Mouse (Mus musculus) embryo, embryonic 10 days (tissue): ENCODE data around the gene Zfp263.

ENCODE experiments used
- DNase-seq: peaks from one replicate; pipeline ENCODE4 v3.0.0-alpha.2; 2015; ENCODE audit warnings: low spot score

Zfp263 gene

DNA sequence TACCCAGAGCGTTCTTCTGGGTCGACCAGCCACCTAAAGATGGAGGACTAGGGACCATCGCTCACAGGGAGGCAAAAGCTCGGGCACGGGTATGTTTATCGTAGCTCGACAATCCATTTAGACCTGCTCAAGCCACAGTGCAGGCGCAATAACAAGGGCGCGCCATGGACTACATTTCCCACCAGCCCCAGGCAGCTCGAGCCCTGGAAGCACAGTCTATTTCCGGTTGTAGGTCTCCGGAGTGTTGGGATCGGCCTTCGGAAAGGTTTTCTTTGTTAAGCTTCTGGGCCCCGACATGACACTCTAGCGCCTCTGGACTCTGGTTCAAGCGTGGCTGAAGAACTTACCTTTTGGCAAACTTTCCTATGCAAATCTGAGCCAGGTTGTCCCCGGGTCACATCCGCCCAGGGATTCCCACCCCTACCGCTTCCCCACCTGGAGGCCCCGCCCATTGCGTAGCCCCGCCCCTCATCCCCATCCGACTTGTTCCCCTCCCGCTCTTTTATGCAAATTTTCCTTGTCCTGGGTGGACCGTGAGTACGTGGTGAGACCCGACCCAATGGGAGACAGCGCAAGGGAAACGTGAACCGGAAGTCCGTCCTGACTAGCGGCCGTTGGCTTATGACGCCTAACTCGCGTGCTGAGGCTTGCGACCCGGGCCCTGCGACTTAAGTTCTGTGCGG is at the start of gene Zfp263:
Gene Zfp263 (plus strand): TSS at position 591 of the 683 bp plus-strand sequence.
- peak; percentile 99 for DNase-seq

DNA sequence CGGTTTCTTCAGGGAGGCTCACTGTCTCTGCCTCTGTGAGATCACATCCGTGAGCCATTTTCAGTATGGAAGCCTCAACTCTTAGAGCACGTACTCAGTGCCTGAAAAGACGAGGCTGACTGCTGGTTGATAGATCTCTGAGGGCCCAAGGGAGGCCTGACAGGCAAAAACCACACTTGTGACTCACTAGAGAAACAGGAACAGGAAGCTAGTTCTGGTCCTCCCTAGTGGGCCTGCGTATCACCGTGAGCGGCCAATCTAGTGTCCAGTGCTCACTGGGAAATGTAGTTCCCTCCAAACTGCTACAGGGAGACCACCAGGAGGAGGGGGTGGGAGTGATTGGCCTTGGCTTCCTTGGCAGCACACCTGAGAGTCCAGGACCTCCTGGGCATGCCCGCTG is 44.6 kb upstream of the Zfp263 start:
- DNase-seq = no peak

DNA sequence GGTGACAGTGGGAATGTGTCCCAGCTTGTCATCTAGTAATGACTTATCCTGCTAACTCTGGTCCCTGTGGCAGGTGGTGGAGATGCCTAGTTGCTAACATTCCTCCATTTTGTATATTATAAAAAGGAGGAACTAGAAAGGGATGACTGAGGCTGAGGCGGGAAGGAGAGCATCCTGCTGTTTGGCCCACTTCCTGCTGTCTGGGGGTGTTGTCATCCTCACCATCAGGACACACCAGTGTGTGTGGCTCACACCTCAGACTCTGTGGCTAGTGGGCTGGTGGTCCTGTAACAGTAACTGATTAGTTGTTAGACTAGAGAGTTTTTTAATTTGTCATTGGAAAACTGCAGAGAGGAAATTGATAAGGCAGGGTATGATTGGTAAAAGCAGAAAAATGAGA is 43.0 kb upstream of the Zfp263 start:
- DNase-seq = no peak

DNA sequence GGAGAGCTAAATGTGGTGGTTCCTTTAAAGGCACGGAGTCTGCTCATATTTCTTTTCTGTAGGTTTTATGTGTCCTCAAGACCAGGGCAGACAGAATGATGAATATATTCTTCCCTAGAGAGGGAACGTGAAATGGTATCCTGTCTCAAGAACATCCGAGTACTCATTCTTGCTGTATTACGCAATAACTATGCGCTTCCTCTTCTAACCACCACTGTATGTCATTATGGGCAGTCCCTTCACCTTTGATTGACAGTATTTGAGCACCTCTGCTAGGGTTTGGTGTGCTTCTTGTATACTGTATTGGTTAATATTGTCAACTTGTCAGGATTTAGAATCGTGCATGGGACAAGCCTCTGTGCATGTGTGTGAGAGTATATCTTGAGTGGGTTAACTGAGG is 37.2 kb upstream of the Zfp263 start:
- DNase-seq = no peak

DNA sequence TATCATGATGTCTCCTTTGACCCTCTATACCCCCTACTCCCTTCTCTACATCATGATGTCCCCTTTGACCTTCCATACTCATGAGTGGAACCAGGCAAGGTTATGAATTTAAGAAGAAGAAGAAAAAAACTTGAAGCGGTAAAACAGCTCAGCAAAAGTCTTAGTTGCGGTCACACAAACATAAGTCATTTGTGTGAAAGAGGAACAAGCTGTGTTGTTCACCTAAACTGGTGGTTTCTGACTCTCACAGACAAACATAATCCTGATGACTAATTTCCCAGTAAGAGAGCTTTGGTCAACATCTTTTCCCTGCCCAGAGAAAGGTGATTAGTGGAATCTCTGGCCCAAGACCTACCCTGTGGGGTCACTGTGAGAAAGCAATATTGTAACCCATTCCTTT is 29.2 kb upstream of the Zfp263 start:
- DNase-seq = no peak

DNA sequence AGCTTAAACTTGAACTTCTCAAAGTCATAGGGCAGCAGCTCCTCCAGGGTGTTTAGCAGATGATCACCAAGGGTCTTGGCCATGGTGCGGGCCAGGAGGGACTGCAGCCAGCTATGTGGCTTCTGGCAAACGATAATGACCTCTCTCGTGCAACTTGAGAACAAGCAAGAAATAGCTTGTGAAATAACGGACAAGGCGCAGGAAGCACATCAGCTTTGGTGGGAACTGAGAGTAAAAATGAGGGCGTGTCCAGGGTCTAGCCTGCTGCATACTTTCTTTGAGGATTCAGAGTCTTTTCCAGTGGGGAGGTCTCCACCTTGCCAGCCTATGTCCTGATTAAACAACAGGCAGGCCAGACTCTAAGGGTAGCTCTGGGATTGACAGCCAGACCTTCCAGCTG is 25.9 kb upstream of the Zfp263 start, which contains the start of gene Mefv:
Gene Mefv (minus strand): TSS at position 118 of the 400 bp plus-strand sequence.
- no peak for DNase-seq

DNA sequence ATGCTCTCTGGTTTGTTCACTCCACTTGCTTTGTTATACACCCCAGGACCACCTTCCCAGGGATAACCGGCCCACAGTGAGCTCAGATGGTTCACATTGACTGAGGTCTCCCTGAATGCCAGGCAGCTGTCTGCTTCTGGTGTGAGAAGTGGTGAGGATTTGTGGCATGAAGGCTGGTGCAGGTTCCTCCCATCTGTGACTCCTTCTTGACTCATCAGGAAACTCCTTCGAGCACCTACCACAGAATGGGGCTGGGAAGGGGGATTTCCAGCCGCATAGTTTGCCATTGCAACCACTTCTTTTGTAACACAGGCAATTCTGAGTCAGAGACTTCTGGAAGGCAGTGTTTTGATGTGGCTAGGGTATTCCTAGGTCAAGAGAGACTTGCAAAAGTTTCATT is 20.7 kb upstream of the Zfp263 start:
- DNase-seq = no peak

DNA sequence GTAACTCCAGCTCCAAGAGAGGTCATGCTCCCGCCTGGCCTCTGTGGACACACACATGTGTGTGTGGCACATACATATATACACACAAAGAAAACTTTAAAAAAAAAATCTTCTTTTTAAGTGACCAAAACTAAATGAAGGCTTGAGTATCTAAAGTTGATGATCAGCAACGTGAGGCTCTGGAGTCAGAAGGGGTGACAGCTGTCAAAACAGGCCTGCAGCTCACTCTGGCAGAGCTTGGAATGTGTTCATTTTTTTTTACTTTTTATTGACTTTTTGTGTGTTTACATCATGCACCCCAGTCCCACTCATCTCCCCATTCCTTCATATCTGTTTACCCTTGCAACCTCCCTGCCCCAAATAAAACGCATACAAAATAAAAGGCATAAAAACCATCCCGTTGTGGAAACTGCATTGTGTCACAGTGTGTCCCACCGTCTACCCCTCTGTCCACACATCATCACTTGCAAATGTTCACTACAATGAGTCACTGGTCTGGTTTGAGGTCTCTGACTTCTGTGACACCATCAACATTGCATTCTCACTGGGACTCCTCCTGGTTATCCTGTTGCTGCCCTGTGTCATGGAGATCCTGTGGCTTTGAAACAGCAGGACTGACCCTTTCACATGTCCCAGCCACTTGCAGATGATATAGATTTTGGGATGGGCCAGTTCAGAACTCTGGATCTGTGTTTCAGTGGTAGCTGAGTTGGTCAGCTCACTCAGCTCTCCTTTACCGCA is 15.7 kb upstream of the Zfp263 start:
- no peak for DNase-seq

DNA sequence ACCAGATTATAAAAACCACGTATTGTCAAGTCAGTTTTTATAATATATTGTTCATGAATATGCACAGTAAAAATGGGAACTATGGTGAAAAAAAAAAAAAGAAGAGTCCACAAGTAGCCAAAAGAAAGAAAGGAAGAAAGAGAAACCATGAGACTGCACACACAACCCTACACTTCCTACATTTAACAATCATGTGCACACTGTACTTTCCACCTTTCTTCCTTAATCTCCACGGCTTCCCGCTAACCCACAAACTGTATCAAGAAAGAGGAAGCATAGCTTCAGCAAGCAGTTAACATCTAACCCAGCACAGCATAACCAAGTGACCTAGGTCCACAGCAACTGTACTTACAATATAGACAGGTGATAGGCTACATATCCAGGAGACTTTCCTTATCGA is 11.3 kb upstream of the Zfp263 start:
- no peak for DNase-seq

DNA sequence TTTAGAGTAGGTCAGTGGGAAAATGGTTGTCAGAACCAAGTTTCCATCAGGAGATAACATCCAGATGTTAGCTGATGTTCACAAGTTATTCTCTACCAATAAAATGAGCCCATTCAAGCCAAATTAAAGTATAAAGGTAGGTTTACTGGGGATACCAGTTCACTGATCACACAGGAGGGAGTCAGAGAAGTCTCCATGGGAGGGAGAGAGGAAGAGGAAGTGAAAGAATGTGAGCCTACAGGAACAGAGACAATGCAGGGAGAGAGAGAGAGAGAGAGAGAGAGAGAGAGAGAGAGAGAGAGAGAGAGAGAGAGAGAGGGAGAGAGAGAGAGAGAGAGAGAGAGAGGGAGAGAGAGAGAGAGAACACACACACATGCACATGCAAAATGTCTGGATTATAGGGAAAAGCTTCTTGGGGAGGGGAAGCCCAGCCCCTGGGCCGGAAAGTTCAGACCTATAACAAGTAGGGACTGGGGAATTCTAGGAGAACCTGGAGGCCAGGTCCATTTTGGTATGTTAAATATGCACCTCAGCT is 10.6 kb upstream of the Zfp263 start:
- no peak for DNase-seq

DNA sequence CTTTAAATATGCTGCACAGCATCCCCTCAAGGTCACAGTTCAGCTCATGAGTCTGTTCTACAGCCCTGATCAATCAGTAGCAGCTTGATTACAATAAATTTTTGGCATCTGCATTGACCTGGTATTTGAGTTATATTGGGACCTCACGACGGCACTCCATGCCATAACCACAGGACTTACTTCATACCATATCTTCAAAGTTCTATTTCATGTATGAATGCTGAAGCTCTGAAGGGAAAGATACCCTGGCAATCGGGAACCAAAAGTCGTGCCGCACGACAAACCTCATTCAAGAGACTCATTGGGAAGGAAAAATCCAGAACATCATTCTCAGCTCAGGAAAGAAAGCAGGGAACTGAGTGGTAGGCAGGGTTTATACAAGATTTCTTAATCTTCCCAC is 1.4 kb upstream of the Zfp263 start:
- no peak for DNase-seq

DNA sequence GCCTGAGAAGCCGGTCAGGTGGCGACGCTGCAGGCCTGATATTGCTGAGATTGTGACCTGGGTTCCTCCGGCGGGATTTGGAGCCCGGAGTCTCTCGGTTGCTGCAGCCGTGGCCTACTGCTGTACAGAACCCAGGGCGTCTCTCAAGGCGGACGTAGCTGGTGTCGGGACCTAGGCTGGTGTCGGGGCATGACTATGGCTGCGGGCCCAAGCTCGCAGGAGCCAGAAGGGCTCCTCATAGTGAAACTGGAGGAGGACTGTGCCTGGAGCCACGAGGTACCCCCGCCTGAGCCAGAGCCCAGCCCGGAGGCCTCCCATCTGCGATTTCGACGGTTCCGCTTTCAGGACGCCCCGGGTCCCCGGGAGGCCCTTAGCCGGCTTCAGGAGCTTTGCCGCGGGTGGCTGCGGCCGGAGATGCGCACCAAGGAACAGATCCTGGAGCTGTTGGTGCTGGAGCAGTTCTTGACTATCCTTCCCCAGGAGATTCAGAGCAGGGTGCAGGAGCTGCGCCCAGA is 350 bp downstream of the Zfp263 start:
- no peak for DNase-seq

DNA sequence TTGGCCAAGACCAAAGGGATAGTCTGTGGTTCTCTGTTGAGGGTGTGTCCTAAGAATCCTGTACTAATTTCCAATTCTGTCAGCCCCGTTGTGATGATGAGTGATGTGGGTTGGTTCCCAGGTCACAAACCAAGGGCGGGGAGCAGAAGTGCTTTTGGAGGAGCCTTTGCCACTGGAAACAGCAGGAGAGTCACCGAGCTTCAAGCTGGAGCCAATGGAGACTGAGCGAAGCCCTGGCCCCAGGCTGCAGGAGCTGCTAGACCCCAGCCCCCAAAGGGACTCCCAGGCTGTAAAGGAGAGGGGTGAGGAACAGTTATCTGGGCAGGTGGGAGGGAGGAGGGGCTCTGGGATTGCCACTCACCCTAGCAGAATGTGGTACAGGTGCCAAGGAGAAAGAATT is 1.8 kb downstream of the Zfp263 start:
- no peak for DNase-seq

DNA sequence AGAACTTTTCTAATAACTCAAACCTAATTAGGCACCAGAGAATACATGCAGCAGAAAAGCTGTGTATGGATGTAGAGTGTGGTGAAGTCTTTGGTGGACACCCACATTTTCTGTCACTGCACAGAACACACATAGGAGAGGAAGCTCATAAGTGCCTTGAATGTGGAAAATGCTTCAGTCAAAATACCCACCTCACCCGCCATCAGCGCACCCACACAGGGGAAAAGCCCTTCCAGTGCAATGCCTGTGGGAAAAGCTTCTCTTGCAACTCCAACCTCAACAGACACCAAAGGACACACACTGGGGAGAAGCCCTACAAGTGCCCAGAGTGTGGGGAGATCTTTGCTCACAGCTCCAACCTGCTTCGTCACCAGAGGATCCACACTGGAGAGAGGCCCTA is 5.1 kb downstream of the Zfp263 start:
- DNase-seq = no peak

DNA sequence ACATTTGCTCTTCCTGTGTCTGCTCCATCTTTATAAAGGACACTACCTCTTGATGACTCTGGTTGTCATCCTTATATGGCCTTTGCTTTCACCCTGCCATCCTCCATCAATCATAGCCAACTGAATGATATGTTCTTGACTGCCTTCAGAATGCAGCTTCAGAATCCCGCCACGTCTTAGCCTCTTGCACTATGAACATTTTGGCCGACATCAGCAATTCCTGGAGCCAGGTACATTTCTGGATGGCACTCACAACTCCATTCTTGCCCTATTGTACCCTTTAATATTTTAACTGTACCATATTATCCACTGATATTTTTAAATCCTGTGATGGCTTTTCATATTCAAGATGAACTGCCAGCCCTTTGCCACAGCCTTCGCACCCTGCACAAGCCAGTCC is 27.7 kb downstream of the Zfp263 start:
- DNase-seq = no peak

DNA sequence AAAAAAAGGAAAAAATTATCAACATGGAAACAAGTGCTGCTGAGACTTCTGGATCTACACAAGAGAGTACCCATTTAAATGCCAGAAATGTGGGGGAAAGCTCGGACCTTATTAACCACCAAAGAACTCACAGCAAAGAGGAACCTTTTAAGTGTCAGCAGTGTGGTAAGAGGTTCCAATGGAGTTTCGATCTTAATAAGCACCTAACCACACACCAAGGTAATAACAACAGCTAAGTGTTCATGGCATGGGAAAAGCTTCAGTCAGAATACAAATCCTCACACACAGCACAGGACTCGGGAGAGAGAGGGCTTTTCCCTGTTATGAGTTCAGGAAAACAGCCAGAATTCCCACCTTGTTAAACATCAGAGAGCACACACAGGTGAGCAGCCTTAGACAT is 32.5 kb downstream of the Zfp263 start:
- no peak for DNase-seq

DNA sequence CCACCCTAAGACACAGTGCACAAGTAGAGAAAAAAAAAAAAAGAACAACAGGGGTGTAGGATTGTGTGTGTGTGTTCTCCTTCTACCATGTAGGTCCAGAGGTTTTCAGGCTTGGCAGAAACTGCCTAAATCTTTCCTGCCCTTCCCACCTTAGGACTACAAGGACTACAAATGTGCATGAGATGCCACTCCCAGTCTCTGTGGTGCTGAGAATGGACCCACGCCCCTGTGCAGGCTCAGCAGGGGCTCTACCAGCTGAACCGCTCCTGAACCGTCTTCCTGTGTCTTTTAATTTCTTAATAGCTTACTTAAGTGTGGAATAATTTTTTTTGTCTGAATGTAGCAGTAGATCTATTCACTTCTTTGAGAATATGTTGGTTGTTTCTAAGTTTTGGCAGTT is 34.1 kb downstream of the Zfp263 start:
- no peak for DNase-seq

DNA sequence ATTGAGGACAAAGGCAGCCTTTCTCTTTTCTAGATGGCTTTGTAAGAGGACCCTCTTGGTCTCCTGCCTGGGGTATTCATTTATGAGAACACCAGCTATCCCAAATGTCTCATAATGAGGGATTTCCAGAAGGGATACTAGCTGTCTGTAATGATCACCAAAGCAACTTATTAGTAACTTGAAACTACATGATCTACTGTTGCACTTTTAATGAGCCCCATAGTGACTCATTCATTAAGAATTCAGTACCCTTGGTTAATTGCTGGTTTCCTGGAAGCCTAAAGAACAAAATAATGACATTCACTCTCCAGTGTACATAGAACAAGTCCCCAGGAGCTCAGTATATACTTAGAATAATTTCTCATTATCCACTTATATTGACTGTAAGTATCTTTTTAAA is 37.3 kb downstream of the Zfp263 start:
- no peak for DNase-seq

DNA sequence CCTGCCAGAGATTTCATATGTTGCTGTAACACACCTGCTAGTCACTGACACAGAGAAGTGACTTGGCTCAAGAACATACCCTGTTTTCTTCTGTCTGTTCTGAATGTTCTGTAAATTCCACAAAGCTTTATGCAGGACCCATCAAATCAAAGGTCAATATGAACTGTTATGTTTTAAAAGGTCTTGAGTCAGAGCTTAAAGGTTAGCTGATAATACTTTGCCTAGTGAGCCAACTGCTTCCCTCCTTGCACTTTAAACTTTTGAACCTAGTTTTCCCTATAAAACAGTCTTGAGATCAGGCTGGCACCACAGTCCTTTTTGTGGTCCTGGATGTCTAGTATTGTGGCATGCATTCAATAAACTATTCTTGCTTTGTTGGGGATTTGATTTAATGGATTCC is 44.5 kb downstream of the Zfp263 start:
- no peak for DNase-seq
